21 mouse cellular contexts compared by ENCODE assay signal in the genomic region with DNA sequence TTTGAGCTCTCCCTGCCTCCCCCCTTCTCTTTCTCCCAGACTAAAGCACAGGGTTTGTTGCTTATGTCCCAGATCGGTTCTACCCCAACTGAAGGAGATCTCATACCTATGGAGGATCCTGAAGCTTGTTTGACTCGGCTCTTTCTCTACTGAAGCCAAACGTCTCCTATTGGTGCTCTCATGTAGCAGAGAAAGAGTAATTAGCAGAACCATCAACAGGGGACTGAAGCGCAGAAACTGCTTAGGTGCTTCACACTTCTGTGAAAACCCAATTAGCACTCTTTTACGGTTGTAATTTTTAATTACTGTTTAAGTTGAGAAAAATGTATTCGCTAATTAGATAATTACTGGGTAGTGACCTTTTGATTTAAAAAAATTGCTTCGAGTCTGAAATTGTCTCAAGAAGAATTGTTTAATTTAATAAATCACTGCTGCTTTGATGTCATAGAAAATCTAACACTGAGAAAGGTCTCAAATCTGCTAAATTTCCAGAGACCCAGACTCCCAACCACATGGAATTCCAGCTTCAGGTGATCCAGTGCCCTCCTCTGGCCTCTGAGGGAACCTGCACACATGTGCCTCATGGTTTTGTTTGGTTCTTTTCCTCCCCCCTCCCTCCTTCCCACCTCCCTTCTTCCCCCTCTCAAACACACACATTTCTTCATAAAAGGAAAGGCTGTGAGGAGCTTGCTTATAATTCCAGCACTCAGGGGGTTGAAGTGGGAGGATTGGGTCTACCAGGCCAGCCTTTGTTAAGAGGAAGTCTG. TPM values are rescaled to one million over a fixed set of nuclear protein-coding genes. Genes with fewer than 3 reads are reported as not detected.
A peak's percentile ranks its signal among the peaks of the same experiment; 100 is the strongest.
DNase-seq lines count a peak whose midpoint lies in the region; ATAC-seq and TF ChIP-seq lines count a peak whose summit lies in the region.
"Had no signal": no experiment of that assay in that cellular context is flagged by ENCODE, and none has a peak within 500 bp of the region (broad histone marks: within the 10 kb centered on the region; RNA-seq: fewer than 3 reads in every experiment).

No protein-coding gene starts in this region.

- no peak overlapping the region for H3K9ac ChIP-seq in hindbrain, embryonic 16.5 days (ENCODE audit: low read depth, low read length)
- H3K9ac ChIP-seq in hindbrain, embryonic 13.5 days, result no peak overlapping the region
- H3K9ac ChIP-seq in liver, postnatal 0 days (replicated peaks), result no peak overlapping the region
- no peak overlapping the region for H3K9ac ChIP-seq in liver, embryonic 12.5 days
- H3K9ac ChIP-seq in stomach, postnatal 0 days (ENCODE audit: low read length), result no peak overlapping the region

- no peak for TF ChIP-seq EP300 in liver, postnatal 0 days (IDR thresholded peaks at IDR 0.05; ENCODE audit: low read depth)
- TF ChIP-seq EP300 in stomach, postnatal 0 days (optimal IDR thresholded peaks at IDR 0.05), result no peak

- no peak overlapping the region for H3K4me2 ChIP-seq in hindbrain, embryonic 16.5 days (ENCODE audit: low read length)
- no peak overlapping the region for H3K4me2 ChIP-seq in hindbrain, embryonic 13.5 days
- H3K4me2 ChIP-seq in liver, postnatal 0 days (ENCODE audit: low read depth, low read length), result no peak overlapping the region
- no peak overlapping the region for H3K4me2 ChIP-seq in liver, embryonic 12.5 days
- no peak overlapping the region for H3K4me2 ChIP-seq in stomach, postnatal 0 days (replicated peaks; ENCODE audit: low read depth)

- H3K36me3 ChIP-seq in hindbrain, embryonic 16.5 days (ENCODE audit: control insufficient read depth, insufficient read depth, low read length), result no peaks in the 10 kb centered on the region
- H3K36me3 ChIP-seq in hindbrain, embryonic 13.5 days, result no peaks in the 10 kb centered on the region
- no peaks in the 10 kb centered on the region for H3K36me3 ChIP-seq in liver, postnatal 0 days (replicated peaks; ENCODE audit: insufficient read depth, low read length)
- H3K36me3 ChIP-seq in liver, embryonic 12.5 days, result no peaks in the 10 kb centered on the region
- H3K36me3 ChIP-seq in stomach, postnatal 0 days (ENCODE audit: control insufficient read depth, insufficient read depth, low read length), result no peaks in the 10 kb centered on the region

- no peak for DNase-seq in liver, postnatal 0 days
- DNase-seq in R1 (ENCODE audit: low read depth, low spot score), result peak; percentile 8
- DNase-seq in stomach, postnatal 0 days (ENCODE audit: low spot score), result no peak
- DNase-seq in urinary bladder, postnatal 36 days (ENCODE audit: low spot score in 2 of 2), result no peak
- DNase-seq: adrenal gland, postnatal 14 days; B cell, adult 2 months; cerebellum, adult 11 months; cerebellum, postnatal 14 days; embryo, embryonic 11 days; gastrocnemius, adult 2 months; heart, postnatal 4 days; left cerebral cortex, postnatal 4 days; liver; lung, adult 18-20 months; lung, postnatal 36 days; right cerebral cortex, adult 18-20 months; thymus, postnatal 4 days had no signal

- 77% methylated on average over 7 of the region's 7 CpGs for WGBS in hindbrain, embryonic 16.5 days
- 87% methylated on average over 7 of the region's 7 CpGs for WGBS in hindbrain, embryonic 13.5 days
- 84% methylated on average over 7 of the region's 7 CpGs for WGBS in liver, postnatal 0 days (ENCODE audit: insufficient replicate concordance)
- 59% methylated on average over 7 of the region's 7 CpGs for WGBS in liver, embryonic 12.5 days (ENCODE audit: insufficient replicate concordance)
- 83% methylated on average over 7 of the region's 7 CpGs for WGBS in stomach, postnatal 0 days

- no peak overlapping the region for H3K4me3 ChIP-seq in hindbrain, embryonic 16.5 days (ENCODE audit: low read length)
- H3K4me3 ChIP-seq in hindbrain, embryonic 13.5 days, result no peak overlapping the region
- H3K4me3 ChIP-seq in liver, postnatal 0 days (ENCODE audit: low read depth, low read length), result no peak overlapping the region
- H3K4me3 ChIP-seq in liver, embryonic 12.5 days, result no peak overlapping the region
- H3K4me3 ChIP-seq in stomach, postnatal 0 days (ENCODE audit: low read depth, low read length), result no peak overlapping the region
- H3K4me3 ChIP-seq: gastrocnemius, adult 2 months had no signal

- H3K27ac ChIP-seq in hindbrain, embryonic 16.5 days (ENCODE audit: low read depth, low read length), result no peak overlapping the region
- no peak overlapping the region for H3K27ac ChIP-seq in hindbrain, embryonic 13.5 days
- H3K27ac ChIP-seq in liver, postnatal 0 days (ENCODE audit: low read depth), result no peak overlapping the region
- no peak overlapping the region for H3K27ac ChIP-seq in liver, embryonic 12.5 days
- no peak overlapping the region for H3K27ac ChIP-seq in stomach, postnatal 0 days (replicated peaks)
- H3K27ac ChIP-seq: gastrocnemius, adult 2 months had no signal

- peak; percentile 3; the same call in 1 of the 2 replicates for TF ChIP-seq CTCF in liver, postnatal 0 days (IDR thresholded peaks at IDR 0.05; ENCODE audit: low read depth)
- peak; percentile 17; the same call in 1 of the 2 replicates for TF ChIP-seq CTCF in stomach, postnatal 0 days (IDR thresholded peaks at IDR 0.05; ENCODE audit: low read depth)

- no peaks in the 10 kb centered on the region for H3K27me3 ChIP-seq in hindbrain, embryonic 16.5 days (replicated peaks; ENCODE audit: control insufficient read depth, insufficient read depth, low read length)
- no peaks in the 10 kb centered on the region for H3K27me3 ChIP-seq in hindbrain, embryonic 13.5 days
- no peaks in the 10 kb centered on the region for H3K27me3 ChIP-seq in liver, postnatal 0 days (ENCODE audit: insufficient read depth, low read length)
- H3K27me3 ChIP-seq in liver, embryonic 12.5 days (replicated peaks), result no peaks in the 10 kb centered on the region
- no peaks in the 10 kb centered on the region for H3K27me3 ChIP-seq in stomach, postnatal 0 days (ENCODE audit: control insufficient read depth, insufficient read depth, low read length)

- H3K9me3 ChIP-seq in hindbrain, embryonic 16.5 days (ENCODE audit: control insufficient read depth, low read length), result no peaks in the 10 kb centered on the region
- no peaks in the 10 kb centered on the region for H3K9me3 ChIP-seq in hindbrain, embryonic 13.5 days
- no peaks in the 10 kb centered on the region for H3K9me3 ChIP-seq in liver, postnatal 0 days (ENCODE audit: low read length)
- no peaks in the 10 kb centered on the region for H3K9me3 ChIP-seq in liver, embryonic 12.5 days (replicated peaks)
- no peaks in the 10 kb centered on the region for H3K9me3 ChIP-seq in stomach, postnatal 0 days (ENCODE audit: control insufficient read depth, low read length)

- ATAC-seq in hindbrain, embryonic 16.5 days, result peak; percentile 58; the same call in 1 of the 2 replicates
- ATAC-seq in hindbrain, embryonic 13.5 days (ENCODE audit: low FRiP score), result no peak
- no peak for ATAC-seq in liver, postnatal 0 days
- ATAC-seq in liver, embryonic 12.5 days, result no peak
- no peak for ATAC-seq in stomach, postnatal 0 days (ENCODE audit: low FRiP score, low TSS enrichment)
- ATAC-seq: midbrain, embryonic 16.5 days had no signal

- H3K4me1 ChIP-seq in hindbrain, embryonic 16.5 days (ENCODE audit: control insufficient read depth, insufficient read depth, low read depth, low read length), result no peaks in the 10 kb centered on the region
- H3K4me1 ChIP-seq in hindbrain, embryonic 13.5 days (replicated peaks), result no peaks in the 10 kb centered on the region
- H3K4me1 ChIP-seq in liver, postnatal 0 days (ENCODE audit: insufficient read depth), result peaks cover 5% of the 10 kb centered on the region
- H3K4me1 ChIP-seq in liver, embryonic 12.5 days, result no peaks in the 10 kb centered on the region
- H3K4me1 ChIP-seq in stomach, postnatal 0 days (replicated peaks; ENCODE audit: control insufficient read depth, insufficient read depth), result no peaks in the 10 kb centered on the region

RNA-seq across cellular contexts. Expression of a gene that starts 54.5 kb away (rescaled TPM):
- polyA plus RNA-seq in hindbrain, embryonic 16.5 days (2015; fragmentation: Nextera tagmentation; extraction: Ambion mirVana), result 12.1 and 14.1 TPM in 2 replicates
- polyA plus RNA-seq in hindbrain, embryonic 13.5 days (2015; fragmentation: Nextera tagmentation; extraction: Ambion mirVana), result 6.1 and 7.4 TPM in 2 replicates
- 3.3 and 4.1 TPM in 2 replicates for polyA plus RNA-seq in liver, postnatal 0 days (2015; fragmentation: Nextera tagmentation; extraction: Ambion mirVana)
- 2.8 and 3.5 TPM in 2 replicates for polyA plus RNA-seq in liver, embryonic 12.5 days (2016; fragmentation: Nextera tagmentation; extraction: Ambion mirVana)
- 4.9 and 5.5 TPM in 2 replicates for polyA plus RNA-seq in stomach, postnatal 0 days (2015; fragmentation: Nextera tagmentation; extraction: Ambion mirVana)
